Mouse (Mus musculus) intestine, embryonic 14.5 days (tissue): Measurements from ENCODE around the gene Cep41. TPM values are rescaled to one million over a fixed set of nuclear protein-coding genes. Genes with fewer than 3 reads are reported as not detected.

Experiments used
- ATAC-seq: fragments of 200-750 bp; cut with Nextera tagmentation; replicated peaks from 2 replicates; pipeline ENCODE4 v1.8.0; 2017; ENCODE audit warnings: low read depth, moderate number of reproducible peaks, moderate TSS enrichment, moderate library complexity; ENCODE audit not compliant: low FRiP score, low TSS enrichment
- DNase-seq: peaks from one replicate; pipeline ENCODE4 v3.0.0-alpha.2; 2018; ENCODE audit warnings: low spot score
- H3K27ac ChIP-seq: fragments of 300-500 bp; sonication (generic); 2 replicates; pipeline ENCODE4 v1.5.1; 2014; ENCODE audit warnings: low read depth, mild to moderate bottlenecking, control low read depth
- H3K27me3 ChIP-seq: fragments of 300-500 bp; sonication (generic); replicated peaks from 2 replicates; pipeline ENCODE4 v1.6.1; 2014; ENCODE audit warnings: low read length, control low read depth; ENCODE audit not compliant: control insufficient read depth, insufficient read depth
- H3K36me3 ChIP-seq: fragments of 300-500 bp; sonication (generic); 2 replicates; pipeline ENCODE4 v1.6.1; 2014; ENCODE audit warnings: low read length, control low read depth; ENCODE audit not compliant: control insufficient read depth, insufficient read depth
- H3K4me1 ChIP-seq: fragments of 300-500 bp; sonication (generic); replicated peaks from 2 replicates; pipeline ENCODE4 v1.6.1; 2014; ENCODE audit warnings: low read length, control low read depth, mixed read lengths; ENCODE audit not compliant: control insufficient read depth, insufficient read depth
- H3K4me2 ChIP-seq: fragments of 300-500 bp; sonication (generic); 2 replicates; pipeline ENCODE4 v1.6.1; 2014; ENCODE audit warnings: low read length
- H3K4me3 ChIP-seq: fragments of 300-500 bp; sonication (generic); 2 replicates; pipeline ENCODE4 v1.5.1; 2014; ENCODE audit warnings: low read depth, low read length, control low read depth, mixed read lengths
- H3K9ac ChIP-seq: fragments of 300-500 bp; sonication (generic); 2 replicates; pipeline ENCODE4 v1.6.1; 2014; ENCODE audit warnings: mild to moderate bottlenecking, low read length
- H3K9me3 ChIP-seq: fragments of 300-500 bp; sonication (generic); 2 replicates; pipeline ENCODE4 v1.6.1; 2016; ENCODE audit warnings: low read length, control low read depth; ENCODE audit not compliant: control insufficient read depth
- WGBS: fragments of 180-500 bp; shearing (Covaris S2); extraction: QIAGEN DNeasy Blood & Tissue Kit; methylation state at CpG from one replicate; pipeline ENCODE4 v1.1.7; 2014; 5-methylcytosine and 5-hydroxymethylcytosine counted together
- polyA plus RNA-seq: library from polyadenylated mRNA; unstranded; fragments of >200 nt; fragmentation: Nextera tagmentation; extraction: Ambion mirVana; gene quantifications from 2 replicates; pipeline ENCODE4 v1.2.1, GENCODE M21; 2014

The Cep41 gene
- polyA plus RNA-seq, 1 experiment from 2014 or later, result 10.0 TPM

DNA sequence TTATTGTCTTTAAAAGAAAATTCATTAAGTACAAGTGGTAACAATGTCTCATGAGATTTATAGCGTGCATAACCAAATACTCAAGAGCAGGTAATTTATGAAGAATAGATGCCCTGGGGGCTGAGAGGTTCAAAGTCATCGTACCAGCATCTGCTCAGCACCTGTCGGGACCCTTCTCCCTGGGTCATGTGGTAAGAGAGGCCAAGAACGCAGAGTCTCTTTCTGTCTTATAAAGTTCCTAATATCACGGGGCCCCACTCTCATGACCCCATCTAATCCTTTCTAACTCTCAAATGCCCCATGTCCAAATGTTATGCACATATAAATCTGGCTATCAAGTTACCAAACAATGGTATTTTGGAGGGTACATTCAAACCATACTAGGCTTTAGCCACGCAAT is 9.3 kb upstream of the Cep41 start:
- 77% methylated on average over 6 of the region's 6 CpGs for WGBS
- no peak overlapping the region for H3K4me3 ChIP-seq
- peaks cover 19% of the 10 kb centered on the region for H3K4me1 ChIP-seq
- ATAC-seq, result no peak
- no peak overlapping the region for H3K27ac ChIP-seq
- no peak overlapping the region for H3K4me2 ChIP-seq
- no peak for DNase-seq
- H3K9me3 ChIP-seq, result no peaks in the 10 kb centered on the region
- H3K36me3 ChIP-seq, result no peaks in the 10 kb centered on the region
- H3K9ac ChIP-seq, result no peak overlapping the region
- H3K27me3 ChIP-seq, result no peaks in the 10 kb centered on the region

DNA sequence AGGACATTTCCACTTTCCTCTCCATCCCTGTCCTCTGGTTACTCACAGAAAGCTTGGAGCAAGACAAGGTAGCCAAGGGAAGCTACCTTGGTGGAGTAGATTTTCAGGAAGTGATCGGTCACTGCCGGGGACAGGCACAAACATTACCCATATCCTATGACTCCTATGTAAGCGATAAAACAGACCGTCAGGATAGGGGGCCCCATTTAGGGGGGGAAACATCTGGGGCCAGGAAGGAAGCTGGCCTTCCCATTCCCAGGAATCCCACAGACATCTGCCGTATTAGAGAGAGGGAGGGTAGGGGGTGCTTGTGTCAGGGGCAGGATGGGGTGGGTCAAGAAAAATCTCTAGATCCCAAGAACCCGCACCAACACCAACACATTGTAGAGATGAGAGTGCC is 6.6 kb upstream of the Cep41 start:
- no peak overlapping the region for H3K4me3 ChIP-seq
- no peaks in the 10 kb centered on the region for H3K9me3 ChIP-seq
- peaks cover 25% of the 10 kb centered on the region for H3K4me1 ChIP-seq
- WGBS, result 31% methylated on average over 6 of the region's 6 CpGs
- no peak overlapping the region for H3K9ac ChIP-seq
- ATAC-seq (no peak), DNase-seq (no peak)
- peak overlapping the region; percentile 15; the same call in 1 of the 2 replicates for H3K4me2 ChIP-seq
- no peaks in the 10 kb centered on the region for H3K36me3 ChIP-seq
- no peaks in the 10 kb centered on the region for H3K27me3 ChIP-seq
- peak overlapping the region; percentile 66 for H3K27ac ChIP-seq

DNA sequence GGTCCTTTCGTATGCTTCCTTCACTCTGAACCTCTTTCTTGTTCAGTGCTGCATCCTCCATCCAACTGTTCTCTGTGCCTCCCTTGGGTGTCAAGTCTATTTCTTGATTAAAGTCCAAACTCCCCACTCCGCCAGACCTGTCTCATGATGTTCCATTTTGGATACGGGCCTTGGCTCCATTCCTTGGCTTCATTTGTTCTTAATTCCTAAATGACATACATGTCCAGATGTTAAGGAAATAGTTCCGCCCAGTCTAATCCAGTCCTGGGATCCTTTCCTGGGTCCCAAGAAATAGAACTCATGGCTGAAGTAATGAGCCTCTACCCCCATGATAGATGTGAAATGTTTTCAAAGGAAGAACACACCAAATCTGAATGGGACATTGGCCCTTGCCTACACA is 4.5 kb upstream of the Cep41 start:
- H3K4me3 ChIP-seq, result no peak overlapping the region
- peaks cover 27% of the 10 kb centered on the region for H3K4me1 ChIP-seq
- H3K9ac ChIP-seq, result no peak overlapping the region
- DNase-seq, result no peak
- no peaks in the 10 kb centered on the region for H3K36me3 ChIP-seq
- peak overlapping the region; percentile 65 for H3K27ac ChIP-seq
- no peaks in the 10 kb centered on the region for H3K27me3 ChIP-seq
- H3K4me2 ChIP-seq, result no peak overlapping the region
- no peak for ATAC-seq
- 73% methylated on average over 4 of the region's 4 CpGs for WGBS
- H3K9me3 ChIP-seq, result no peaks in the 10 kb centered on the region

DNA sequence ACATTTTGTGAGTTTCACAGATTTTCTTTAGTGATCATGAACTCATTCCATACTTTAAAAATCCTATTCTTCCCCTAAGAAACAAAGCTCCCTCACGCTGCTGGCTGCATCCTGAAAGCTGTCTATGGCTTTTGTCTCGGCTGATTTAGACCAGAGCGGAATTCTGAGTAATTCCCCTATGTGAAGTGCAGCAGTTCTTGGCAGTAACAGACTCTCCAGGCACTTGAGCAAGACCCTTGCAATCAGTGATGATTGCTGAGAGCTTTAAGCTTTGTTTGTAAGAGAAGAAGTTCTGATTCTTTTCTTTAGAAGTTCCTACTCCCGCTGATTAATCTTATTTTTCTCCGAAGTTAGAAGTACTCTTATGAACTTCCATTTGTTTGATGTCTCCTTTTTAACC is 3.9 kb upstream of the Cep41 start:
- DNase-seq (no peak), ATAC-seq (no peak)
- 15% methylated on average over 5 of the region's 5 CpGs for WGBS
- peaks cover 31% of the 10 kb centered on the region for H3K4me1 ChIP-seq
- no peaks in the 10 kb centered on the region for H3K27me3 ChIP-seq
- H3K4me2 ChIP-seq, result no peak overlapping the region
- H3K27ac ChIP-seq, result peak overlapping the region; percentile 65
- H3K36me3 ChIP-seq, result no peaks in the 10 kb centered on the region
- H3K4me3 ChIP-seq, result no peak overlapping the region
- no peak overlapping the region for H3K9ac ChIP-seq
- H3K9me3 ChIP-seq, result no peaks in the 10 kb centered on the region

DNA sequence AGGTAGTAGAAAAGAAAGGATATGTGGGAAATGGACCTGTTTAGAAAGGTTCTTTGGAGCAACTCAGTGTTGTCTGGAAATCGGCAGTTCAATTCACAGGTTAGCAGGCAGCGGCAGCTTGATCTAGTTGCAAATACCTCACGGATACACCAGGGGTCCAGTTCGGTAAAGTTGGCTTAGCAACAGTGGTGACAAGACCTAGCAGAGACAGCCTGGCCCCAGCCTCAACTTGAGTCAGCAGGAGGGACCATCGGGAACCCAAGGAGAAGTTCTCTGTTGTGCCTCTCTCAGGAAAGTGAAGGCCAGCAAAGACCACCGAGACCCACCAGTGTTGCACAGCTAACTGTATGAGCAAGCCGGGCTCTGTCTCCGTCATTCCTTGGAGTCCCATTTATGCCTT is 1.6 kb upstream of the Cep41 start:
- Histone ChIP-seq H3K9me3 (no peaks in the 10 kb centered on the region), H3K4me1 (peaks cover 24% of the 10 kb centered on the region), H3K36me3 (no peaks in the 10 kb centered on the region), H3K4me2 (no peak overlapping the region), H3K27ac (no peak overlapping the region), H3K9ac (no peak overlapping the region), H3K4me3 (no peak overlapping the region), H3K27me3 (no peaks in the 10 kb centered on the region)
- WGBS, result 88% methylated on average over 8 of the region's 8 CpGs
- DNase-seq, result no peak
- no peak for ATAC-seq

DNA sequence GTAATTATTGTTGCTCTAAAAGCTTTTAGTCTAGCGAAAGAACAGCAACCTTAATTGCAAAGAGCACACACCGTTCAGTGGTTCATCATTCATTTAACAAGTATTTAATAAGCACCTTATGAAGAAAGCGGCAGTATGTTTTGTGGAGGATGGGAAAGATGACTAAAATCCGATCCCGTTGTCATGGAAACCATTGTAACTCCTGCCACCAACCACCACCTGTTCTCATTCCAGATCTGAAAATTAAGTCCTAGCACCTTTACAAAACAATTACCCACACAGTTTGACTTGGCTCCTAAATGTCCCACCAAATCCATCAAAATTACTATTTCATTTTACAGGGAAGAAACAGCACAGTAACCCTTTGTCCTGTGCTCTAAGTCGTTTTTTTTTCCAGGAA is 660 bp upstream of the Cep41 start:
- peak overlapping the region; percentile 27; the same call in 1 of the 2 replicates for H3K9ac ChIP-seq

DNA sequence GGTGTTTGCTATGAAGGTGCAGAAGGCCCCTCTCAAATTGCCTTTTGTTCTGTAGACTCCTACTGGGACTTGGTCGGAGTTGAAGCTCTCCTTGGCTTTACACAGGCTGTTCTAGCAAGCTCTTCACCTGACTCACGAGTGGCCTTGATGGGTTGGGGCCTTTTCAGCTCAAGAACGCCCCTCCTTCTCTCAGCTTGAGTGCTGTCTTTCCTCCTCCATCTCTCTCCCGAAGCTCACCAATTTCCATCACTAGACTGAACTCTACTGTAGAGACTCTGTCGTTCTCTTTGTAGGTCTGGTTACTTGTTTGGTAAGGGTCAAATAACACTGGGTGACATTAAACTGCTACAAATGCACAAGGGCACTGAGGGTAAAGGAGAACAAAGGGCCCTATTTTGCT is 723 bp downstream of the Cep41 start:
- WGBS, result 80% methylated on average over 5 of the region's 5 CpGs
- H3K27ac ChIP-seq, result peak overlapping the region; percentile 91
- peak overlapping the region; percentile 60 for H3K4me2 ChIP-seq
- DNase-seq (no peak), ATAC-seq (no peak; the same call in 1 of the 2 replicates)
- H3K4me1 ChIP-seq, result peaks cover 18% of the 10 kb centered on the region
- no peaks in the 10 kb centered on the region for H3K36me3 ChIP-seq
- H3K4me3 ChIP-seq, result peak overlapping the region; percentile 44
- H3K9me3 ChIP-seq, result no peaks in the 10 kb centered on the region
- peak overlapping the region; percentile 69 for H3K9ac ChIP-seq
- no peaks in the 10 kb centered on the region for H3K27me3 ChIP-seq

More for the DNA sequence above, 660 bp upstream of the Cep41 start:
- peaks cover 21% of the 10 kb centered on the region for H3K4me1 ChIP-seq
- peak overlapping the region; percentile 60 for H3K4me2 ChIP-seq
- DNase-seq (no peak), ATAC-seq (no peak)
- no peaks in the 10 kb centered on the region for H3K9me3 ChIP-seq
- H3K36me3 ChIP-seq, result no peaks in the 10 kb centered on the region
- H3K4me3 ChIP-seq, result no peak overlapping the region
- H3K27me3 ChIP-seq, result no peaks in the 10 kb centered on the region
- 42% methylated on average over 6 of the region's 6 CpGs for WGBS
- peak overlapping the region; percentile 91; the same call in 1 of the 2 replicates for H3K27ac ChIP-seq

DNA sequence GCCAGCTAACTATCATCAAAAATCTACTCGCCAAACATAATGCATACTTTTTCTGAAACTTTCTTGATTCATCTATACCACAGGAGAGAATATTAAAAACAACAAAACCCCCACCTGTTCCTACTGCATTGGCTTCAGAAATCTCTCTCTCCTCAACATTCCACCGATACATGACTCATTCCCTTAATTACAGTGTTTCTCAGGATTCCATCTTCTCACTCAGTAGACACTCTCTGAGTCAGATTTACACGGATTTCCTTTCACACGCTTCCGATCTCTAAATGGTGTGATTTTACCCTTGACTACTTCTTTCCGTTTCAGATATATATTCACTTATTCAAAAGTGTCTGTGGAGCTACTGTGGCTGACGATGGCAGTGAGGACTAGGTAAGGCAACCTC is 6.4 kb downstream of the Cep41 start:
- Histone ChIP-seq H3K4me1 (peaks cover 10% of the 10 kb centered on the region), H3K9ac (no peak overlapping the region), H3K27ac (no peak overlapping the region), H3K9me3 (no peaks in the 10 kb centered on the region), H3K4me2 (no peak overlapping the region), H3K4me3 (no peak overlapping the region), H3K36me3 (no peaks in the 10 kb centered on the region), H3K27me3 (no peaks in the 10 kb centered on the region)
- 89% methylated on average over 7 of the region's 7 CpGs for WGBS
- ATAC-seq (no peak), DNase-seq (no peak)

DNA sequence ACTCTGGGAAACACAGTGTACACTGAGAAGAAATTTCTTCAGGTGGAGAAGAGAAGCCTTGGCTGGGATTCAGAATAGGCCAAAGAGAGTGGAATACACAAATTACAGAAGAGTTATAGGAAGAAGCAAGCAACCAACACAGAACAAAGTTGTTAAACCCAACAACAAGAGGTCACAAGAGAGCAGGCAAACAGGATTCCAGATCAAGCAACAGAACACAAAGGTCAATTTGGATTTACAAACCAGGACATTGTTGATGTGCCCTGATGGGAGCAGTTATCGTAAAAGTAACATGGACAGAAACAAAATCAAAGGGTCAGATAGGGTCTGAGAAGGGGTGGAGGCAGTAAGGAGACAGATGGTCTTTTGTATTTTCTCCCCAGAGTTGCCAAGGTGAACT is 9.0 kb downstream of the Cep41 start:
- Histone ChIP-seq H3K36me3 (no peaks in the 10 kb centered on the region), H3K9me3 (no peaks in the 10 kb centered on the region), H3K4me1 (peaks cover 17% of the 10 kb centered on the region), H3K27me3 (no peaks in the 10 kb centered on the region), H3K4me3 (no peak overlapping the region), H3K4me2 (no peak overlapping the region), H3K9ac (no peak overlapping the region), H3K27ac (no peak overlapping the region)
- ATAC-seq, result no peak
- 77% methylated on average over 1 of the region's 1 CpGs for WGBS
- no peak for DNase-seq
